Comparison of ENCODE assay signal across 10 mouse cellular contexts in genomic region chr3:96662731-96663316, GRCm38 (mm10). TPM values are rescaled to one million over a fixed set of nuclear protein-coding genes. Genes with fewer than 3 reads are reported as not detected.
A peak's percentile ranks its signal among the peaks of the same experiment; 100 is the strongest.
DNase-seq lines count a peak whose midpoint lies in the region; ATAC-seq lines count a peak whose summit lies in the region.
"Had no signal": no experiment of that assay in that cellular context is flagged by ENCODE, and none has a peak within 500 bp of the region (broad histone marks: within the 10 kb centered on the region; RNA-seq: fewer than 3 reads in every experiment).

No protein-coding gene starts in this region.

- DNase-seq in cerebellum, adult 18-20 months: peak; percentile 13 to 37
- DNase-seq in cerebellum, adult 11 months: no peak
- DNase-seq in lung, adult 18-20 months: no peak
- DNase-seq in urinary bladder, postnatal 36 days (ENCODE audit: low spot score in 2 of 2): no peak
- no peak for DNase-seq in T-cell, adult 2 months (ENCODE audit: low spot score)

- 33% methylated on average over 8 of the region's 8 CpGs for WGBS in lung, embryonic 15.5 days
- 45% methylated on average over 8 of the region's 8 CpGs for WGBS in limb, embryonic 12.5 days
- WGBS in stomach, embryonic 16.5 days: 44% methylated on average over 8 of the region's 8 CpGs

- H3K27me3 ChIP-seq in lung, embryonic 15.5 days: no peaks in the 10 kb centered on the region
- no peaks in the 10 kb centered on the region for H3K27me3 ChIP-seq in limb, embryonic 12.5 days
- no peaks in the 10 kb centered on the region for H3K27me3 ChIP-seq in stomach, embryonic 16.5 days (ENCODE audit: control insufficient read depth, insufficient read depth, low read length)

- H3K27ac ChIP-seq in lung, embryonic 15.5 days: peak overlapping the region; percentile 70
- H3K27ac ChIP-seq in limb, embryonic 12.5 days: peak overlapping the region; percentile 86
- peak overlapping the region; percentile 80 for H3K27ac ChIP-seq in stomach, embryonic 16.5 days (ENCODE audit: low read length)
- H3K27ac ChIP-seq: liver, embryonic 14.5 days had no signal

- peak overlapping the region; percentile 51 for H3K4me2 ChIP-seq in lung, embryonic 15.5 days
- peak overlapping the region; percentile 59 for H3K4me2 ChIP-seq in limb, embryonic 12.5 days
- peak overlapping the region; percentile 70; the same call in 1 of the 2 replicates for H3K4me2 ChIP-seq in stomach, embryonic 16.5 days (ENCODE audit: low read depth, low read length)

- no peak overlapping the region; the same call in 1 of the 2 replicates for H3K4me3 ChIP-seq in lung, embryonic 15.5 days
- peak overlapping the region; percentile 31 for H3K4me3 ChIP-seq in limb, embryonic 12.5 days (replicated peaks)
- no peak overlapping the region for H3K4me3 ChIP-seq in stomach, embryonic 16.5 days (replicated peaks; ENCODE audit: low read length)

- peaks cover 17% of the 10 kb centered on the region for H3K4me1 ChIP-seq in lung, embryonic 15.5 days
- peaks cover 12% of the 10 kb centered on the region for H3K4me1 ChIP-seq in limb, embryonic 12.5 days (replicated peaks)
- peaks cover 7% of the 10 kb centered on the region for H3K4me1 ChIP-seq in stomach, embryonic 16.5 days (ENCODE audit: control insufficient read depth, insufficient read depth, low read length)

- 0 out of 2 replicates have a peak, but pooled peaks have one; percentile 6 for ATAC-seq in lung, embryonic 15.5 days (ENCODE audit: borderline replicate concordance, extremely low read depth, low FRiP score, low TSS enrichment)
- ATAC-seq in limb, embryonic 12.5 days (ENCODE audit: insufficient number of reproducible peaks, insufficient read depth, low FRiP score, low TSS enrichment, low read depth): no peak
- no peak for ATAC-seq in stomach, embryonic 16.5 days (ENCODE audit: insufficient read depth, low FRiP score)

- H3K9me3 ChIP-seq in lung, embryonic 15.5 days: no peaks in the 10 kb centered on the region
- H3K9me3 ChIP-seq in limb, embryonic 12.5 days: no peaks in the 10 kb centered on the region
- no peaks in the 10 kb centered on the region for H3K9me3 ChIP-seq in stomach, embryonic 16.5 days (replicated peaks; ENCODE audit: control insufficient read depth, low read length)

- no peaks in the 10 kb centered on the region for H3K36me3 ChIP-seq in lung, embryonic 15.5 days
- no peaks in the 10 kb centered on the region for H3K36me3 ChIP-seq in limb, embryonic 12.5 days
- H3K36me3 ChIP-seq in stomach, embryonic 16.5 days (ENCODE audit: control insufficient read depth, insufficient read depth, low read length): no peaks in the 10 kb centered on the region

- no peak overlapping the region for H3K9ac ChIP-seq in lung, embryonic 15.5 days
- H3K9ac ChIP-seq in limb, embryonic 12.5 days (replicated peaks): peak overlapping the region; percentile 31; the same call in 1 of the 2 replicates
- no peak overlapping the region for H3K9ac ChIP-seq in stomach, embryonic 16.5 days (ENCODE audit: low read length)
- H3K9ac ChIP-seq: liver, embryonic 14.5 days had no signal

RNA-seq across cellular contexts. Expression of gene Ankrd35, which starts 7.1 kb away (rescaled TPM):
- polyA plus RNA-seq in lung, embryonic 15.5 days (2015; fragmentation: Nextera tagmentation; extraction: Ambion mirVana): 0.24 and 0.52 TPM in 2 replicates
- 0.69 and 0.85 TPM in 2 replicates for polyA plus RNA-seq in limb, embryonic 12.5 days (2016; fragmentation: Nextera tagmentation; extraction: Ambion mirVana)
- 8.0 and 10.5 TPM in 2 replicates for polyA plus RNA-seq in stomach, embryonic 16.5 days (2015; fragmentation: Nextera tagmentation; extraction: Ambion mirVana)

RNA-seq across cellular contexts. Expression of gene Itga10, which starts 17.4 kb away (rescaled TPM):
- 0.99 and 1.00 TPM in 2 replicates for polyA plus RNA-seq in lung, embryonic 15.5 days (2015; fragmentation: Nextera tagmentation; extraction: Ambion mirVana)
- 0.76 and 1.5 TPM in 2 replicates for polyA plus RNA-seq in limb, embryonic 12.5 days (2016; fragmentation: Nextera tagmentation; extraction: Ambion mirVana)
- 0.85 and 1.2 TPM in 2 replicates for polyA plus RNA-seq in stomach, embryonic 16.5 days (2015; fragmentation: Nextera tagmentation; extraction: Ambion mirVana)

RNA-seq across cellular contexts. Expression of gene Gm42957, which starts 27.6 kb away (rescaled TPM):
- 0.14 TPM in 1 of 2 replicates, not detected in the other for polyA plus RNA-seq in lung, embryonic 15.5 days (2015; fragmentation: Nextera tagmentation; extraction: Ambion mirVana)
- polyA plus RNA-seq in limb, embryonic 12.5 days (2016; fragmentation: Nextera tagmentation; extraction: Ambion mirVana): 0.06 and 0.17 TPM in 2 replicates
- 0.07 and 0.09 TPM in 2 replicates for polyA plus RNA-seq in stomach, embryonic 16.5 days (2015; fragmentation: Nextera tagmentation; extraction: Ambion mirVana)
- polyA plus RNA-seq: adrenal gland, adult 2 months had no signal

RNA-seq across cellular contexts. Expression of gene Pex11b, which starts 27.6 kb away (rescaled TPM):
- 56.2 and 58.3 TPM in 2 replicates for polyA plus RNA-seq in lung, embryonic 15.5 days (2015; fragmentation: Nextera tagmentation; extraction: Ambion mirVana)
- 53.9 and 55.3 TPM in 2 replicates for polyA plus RNA-seq in limb, embryonic 12.5 days (2016; fragmentation: Nextera tagmentation; extraction: Ambion mirVana)
- 43.7 and 44.6 TPM in 2 replicates for polyA plus RNA-seq in stomach, embryonic 16.5 days (2015; fragmentation: Nextera tagmentation; extraction: Ambion mirVana)

RNA-seq across cellular contexts. Expression of gene Rbm8a, which starts 33.1 kb away (rescaled TPM):
- 127 and 128 TPM in 2 replicates for polyA plus RNA-seq in lung, embryonic 15.5 days (2015; fragmentation: Nextera tagmentation; extraction: Ambion mirVana)
- 176 and 192 TPM in 2 replicates for polyA plus RNA-seq in limb, embryonic 12.5 days (2016; fragmentation: Nextera tagmentation; extraction: Ambion mirVana)
- 102 and 104 TPM in 2 replicates for polyA plus RNA-seq in stomach, embryonic 16.5 days (2015; fragmentation: Nextera tagmentation; extraction: Ambion mirVana)

Comparison
In these comparisons a context has a peak if more than half of its experiments do, and no peak if none do; other contexts are left out.
1. DNase-seq: peak in cerebellum, adult 18-20 months (2 of 2); none in cerebellum, adult 11 months (single experiment), lung, adult 18-20 months (0 of 2), urinary bladder, postnatal 36 days (0 of 2) and T-cell, adult 2 months (single experiment).
2. Peak in every context shown above with its lines, with median percentiles within 50 percentile points of each other: H3K27ac ChIP-seq and H3K4me2 ChIP-seq.